17 mouse cellular contexts compared by ENCODE assay signal in genomic region chr12:69425610-69426009, GRCm38 (mm10).
"Had no signal": no experiment of that assay in that cellular context is flagged by ENCODE, and none has a peak within 500 bp of the region (broad histone marks: within the 10 kb centered on the region; RNA-seq: fewer than 3 reads in every experiment).

No protein-coding gene starts in this region.

- DNase-seq: layer of hippocampus, postnatal 36 days; right cerebral cortex, postnatal 25 days; spleen, adult 18-20 months; thymus, postnatal 25 days had no signal

- H3K4me3 ChIP-seq: left cerebral cortex, adult 2 months; limb, embryonic 12.5 days; limb, embryonic 15.5 days; midbrain, embryonic 13.5 days; myocyte; neural tube, embryonic 13.5 days; stomach, embryonic 15.5 days had no signal

- H3K4me2 ChIP-seq: limb, embryonic 12.5 days; limb, embryonic 15.5 days; liver, embryonic 11.5 days; lung, embryonic 14.5 days; midbrain, embryonic 13.5 days; neural tube, embryonic 13.5 days; stomach, embryonic 15.5 days had no signal

- H3K9me3 ChIP-seq: limb, embryonic 15.5 days; midbrain, embryonic 13.5 days; neural tube, embryonic 13.5 days; stomach, embryonic 15.5 days had no signal

- H3K4me1 ChIP-seq: stomach, embryonic 15.5 days had no signal

- H3K27ac ChIP-seq: left cerebral cortex, adult 2 months; liver, embryonic 14.5 days; midbrain, embryonic 13.5 days; neural tube, embryonic 13.5 days had no signal

- ATAC-seq: liver, postnatal 0 days; midbrain, embryonic 16.5 days had no signal

- H3K9ac ChIP-seq: limb, embryonic 12.5 days; limb, embryonic 15.5 days; liver, embryonic 14.5 days; liver, postnatal 0 days; lung, embryonic 14.5 days; midbrain, embryonic 13.5 days; neural tube, embryonic 13.5 days; stomach, embryonic 15.5 days had no signal

- H3K36me3 ChIP-seq: limb, embryonic 12.5 days; limb, embryonic 15.5 days; midbrain, embryonic 10.5 days; midbrain, embryonic 13.5 days; neural tube, embryonic 13.5 days; stomach, embryonic 15.5 days had no signal

- H3K27me3 ChIP-seq: limb, embryonic 12.5 days; limb, embryonic 15.5 days; midbrain, embryonic 13.5 days; neural tube, embryonic 13.5 days; stomach, embryonic 15.5 days had no signal
